Mouse (Mus musculus) E14TG2a.4 (cell line): ENCODE data around the gene Nup107.

Experiments used
- H3K27me3 ChIP-seq: 2 replicates; pipeline ENCODE4 v1.6.1; 2014; ENCODE audit warnings: low read length, control low read depth; ENCODE audit not compliant: insufficient read depth
- H3K36me3 ChIP-seq: 2 replicates; pipeline ENCODE4 v1.6.1; 2014; ENCODE audit warnings: low read length, control low read depth; ENCODE audit not compliant: insufficient read depth
- H3K4me1 ChIP-seq: replicated peaks from 2 replicates; pipeline ENCODE4 v1.6.1; 2014; ENCODE audit warnings: low read depth, low read length, control low read depth
- H3K4me3 ChIP-seq: replicated peaks from 2 replicates; pipeline ENCODE4 v1.5.1; 2014; ENCODE audit warnings: mild to moderate bottlenecking, low read length
- H3K9me3 ChIP-seq: 2 replicates; pipeline ENCODE4 v1.6.1; 2014; ENCODE audit warnings: low read length, control low read depth
- CTCF ChIP-seq: conservative IDR thresholded peaks from 2 replicates; pipeline ENCODE4 v1.5.1; 2014; ENCODE audit warnings: low read length
- NANOG ChIP-seq: IDR thresholded peaks from 2 replicates; pipeline ENCODE4 v1.6.1; 2014; ENCODE audit warnings: borderline replicate concordance, low read length, mixed read lengths
- POU5F1 ChIP-seq: IDR thresholded peaks from 2 replicates; pipeline ENCODE4 v1.6.1; 2014; ENCODE audit warnings: low read length, borderline replicate concordance

The Nup107 gene

DNA sequence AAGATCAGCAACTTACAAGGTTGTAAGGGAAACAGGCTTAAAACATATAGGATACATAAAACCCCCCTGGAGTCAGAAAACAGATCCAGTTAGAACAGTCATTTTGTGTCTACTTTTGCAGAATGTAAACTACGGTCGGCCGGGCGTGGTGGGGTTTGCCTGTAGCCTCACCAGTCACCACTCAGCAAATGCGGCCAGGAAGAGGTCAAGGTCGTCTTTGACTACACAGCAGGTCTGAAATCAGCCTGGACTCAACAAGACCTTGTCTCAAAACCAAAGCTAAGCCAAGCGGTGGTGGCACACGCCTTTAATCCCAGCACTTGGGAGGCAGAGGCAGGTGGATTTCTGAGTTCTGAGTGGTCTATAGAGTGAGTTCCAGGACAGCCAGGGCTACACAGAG is 19.1 kb upstream of the Nup107 start:
- Histone ChIP-seq H3K36me3 (peaks cover 44% of the 10 kb centered on the region), H3K9me3 (no peaks in the 10 kb centered on the region), H3K4me1 (peaks cover 72% of the 10 kb centered on the region), H3K4me3 (no peak overlapping the region), H3K27me3 (no peaks in the 10 kb centered on the region)
- no peak for TF ChIP-seq CTCF
- peak; percentile 28; the same call in 1 of the 2 replicates for TF ChIP-seq NANOG

DNA sequence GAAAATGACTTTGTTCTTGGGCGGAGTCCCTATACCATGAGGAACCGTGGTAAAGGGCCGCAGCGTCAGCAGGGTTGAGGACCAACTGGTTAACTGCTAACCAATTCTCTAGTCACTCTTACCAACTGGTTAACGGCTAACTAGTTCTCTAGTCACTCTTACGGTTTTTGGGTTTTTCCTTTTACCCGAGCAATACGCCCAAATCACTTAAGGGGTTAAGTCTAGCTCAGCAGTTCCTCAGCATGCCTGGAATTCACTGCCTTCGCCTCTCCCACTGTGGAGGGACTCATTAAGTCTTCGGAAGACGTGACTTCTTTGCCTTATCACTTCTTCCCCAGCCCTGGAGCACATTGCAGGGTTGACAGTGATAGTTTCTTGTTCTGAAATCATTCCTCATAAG is 18.0 kb upstream of the Nup107 start:
- Histone ChIP-seq H3K4me1 (peaks cover 83% of the 10 kb centered on the region), H3K9me3 (no peaks in the 10 kb centered on the region), H3K4me3 (0 out of 2 replicates have a peak overlapping the region, but pooled peaks have one; percentile 4), H3K27me3 (no peaks in the 10 kb centered on the region), H3K36me3 (peaks cover 33% of the 10 kb centered on the region)
- TF ChIP-seq CTCF: no peak
- TF ChIP-seq POU5F1: no peak
- TF ChIP-seq NANOG: no peak

DNA sequence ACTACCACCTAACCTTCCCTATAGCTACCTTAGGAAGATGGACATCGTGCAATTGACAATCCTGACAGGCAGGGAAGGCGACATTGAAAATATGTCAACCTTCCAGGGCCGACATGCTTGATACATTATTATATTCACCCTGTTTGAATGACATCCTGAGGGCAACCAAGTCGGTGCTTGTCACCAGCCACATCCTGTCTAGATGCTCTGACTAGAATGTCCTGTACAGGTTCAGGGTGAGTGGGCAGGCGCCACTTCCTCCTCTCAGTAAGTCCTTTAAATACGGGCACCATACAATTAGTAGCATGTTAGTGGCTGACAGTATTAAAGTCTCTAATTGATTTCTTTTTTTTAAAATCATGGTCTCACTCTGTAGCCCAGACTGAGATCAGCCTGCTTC is 15.6 kb upstream of the Nup107 start:
- H3K36me3 ChIP-seq: peaks cover 11% of the 10 kb centered on the region

DNA sequence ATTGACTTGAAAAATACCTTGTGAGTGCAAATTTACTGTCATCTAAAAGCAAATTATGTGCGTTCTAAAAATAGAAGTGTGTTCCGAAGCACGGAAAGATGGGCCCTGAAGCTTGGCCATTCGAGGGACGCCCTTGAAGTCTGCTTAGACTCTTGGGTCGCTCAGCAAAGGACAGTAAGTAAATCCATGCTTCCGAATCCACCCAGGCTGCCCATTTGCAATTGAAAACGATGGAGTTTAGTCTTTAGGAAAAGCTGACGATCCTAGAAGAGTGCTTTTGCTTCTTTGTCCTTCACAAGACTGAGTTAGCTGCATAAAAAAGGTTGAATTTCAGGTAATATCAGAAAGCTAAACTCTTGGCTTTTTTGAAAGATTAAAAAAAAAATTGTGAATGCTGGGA is 13.4 kb upstream of the Nup107 start:
- no peaks in the 10 kb centered on the region for H3K27me3 ChIP-seq
- 0 out of 2 replicates have a peak, but pooled peaks cover under 1% of the 10 kb centered on the region for H3K36me3 ChIP-seq
- H3K9me3 ChIP-seq: no peaks in the 10 kb centered on the region
- peak overlapping the region; percentile 27 for H3K4me3 ChIP-seq
- peaks cover 79% of the 10 kb centered on the region for H3K4me1 ChIP-seq
- peak; percentile 78; the same call in 1 of the 2 replicates for TF ChIP-seq NANOG
- TF ChIP-seq CTCF: no peak
- TF ChIP-seq POU5F1: no peak

More for the DNA sequence above, 15.6 kb upstream of the Nup107 start:
- Histone ChIP-seq H3K9me3 (no peaks in the 10 kb centered on the region), H3K4me1 (peaks cover 100% of the 10 kb centered on the region), H3K4me3 (no peak overlapping the region), H3K27me3 (no peaks in the 10 kb centered on the region)
- TF ChIP-seq POU5F1 (no peak), CTCF (no peak), NANOG (no peak)

DNA sequence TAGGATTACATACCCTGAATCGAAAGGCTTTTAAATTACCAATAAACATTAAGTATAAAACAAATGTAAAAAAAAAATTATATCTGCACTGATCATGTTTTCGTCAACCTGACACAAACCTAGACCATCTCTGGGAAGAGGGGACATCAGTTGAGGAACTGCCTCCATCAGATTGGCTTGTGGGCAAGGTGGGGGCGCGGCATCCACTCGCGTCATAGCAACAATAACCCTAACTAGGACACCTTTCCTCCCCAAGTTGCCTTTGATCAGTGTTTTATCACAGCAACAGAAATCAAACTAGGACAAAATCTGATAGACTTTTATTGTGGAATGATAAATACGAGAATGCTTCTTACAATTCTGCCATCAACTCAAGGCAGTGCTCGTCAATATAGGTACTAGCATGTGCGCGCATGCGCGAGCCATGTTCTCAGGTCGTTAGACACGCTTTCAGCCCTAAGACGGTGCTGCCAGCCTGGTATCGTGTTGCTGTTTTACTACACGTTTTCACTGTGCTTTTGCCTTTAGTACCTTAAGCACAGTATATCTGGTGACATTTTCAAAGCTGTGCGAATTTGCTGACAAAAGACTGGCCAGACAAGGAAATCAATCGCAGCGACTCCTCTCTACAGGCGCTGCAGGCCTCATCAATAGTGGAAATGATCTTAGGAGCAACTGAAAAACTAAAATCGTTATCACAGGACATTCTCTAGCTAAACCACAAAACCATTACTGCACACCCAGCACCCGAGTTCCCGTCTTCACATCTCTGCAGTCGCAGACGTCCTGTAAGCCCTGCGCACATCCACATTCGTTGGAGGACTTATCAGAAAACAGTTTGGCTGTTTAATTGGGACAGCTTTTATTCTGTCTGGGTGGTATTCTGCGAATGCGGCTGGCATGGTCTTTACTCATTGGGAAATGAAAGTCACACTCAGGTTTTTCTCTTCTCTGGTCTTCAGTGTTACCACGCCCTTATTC is 11.7 kb upstream of the Nup107 start:
- 0 out of 2 replicates have a peak overlapping the region, but pooled peaks have one; percentile 1 for H3K4me3 ChIP-seq
- H3K36me3 ChIP-seq: no peaks in the 10 kb centered on the region
- no peaks in the 10 kb centered on the region for H3K27me3 ChIP-seq
- no peak for TF ChIP-seq NANOG
- TF ChIP-seq POU5F1: no peak
- TF ChIP-seq CTCF: no peak
- H3K4me1 ChIP-seq: peaks cover 61% of the 10 kb centered on the region
- no peaks in the 10 kb centered on the region for H3K9me3 ChIP-seq

DNA sequence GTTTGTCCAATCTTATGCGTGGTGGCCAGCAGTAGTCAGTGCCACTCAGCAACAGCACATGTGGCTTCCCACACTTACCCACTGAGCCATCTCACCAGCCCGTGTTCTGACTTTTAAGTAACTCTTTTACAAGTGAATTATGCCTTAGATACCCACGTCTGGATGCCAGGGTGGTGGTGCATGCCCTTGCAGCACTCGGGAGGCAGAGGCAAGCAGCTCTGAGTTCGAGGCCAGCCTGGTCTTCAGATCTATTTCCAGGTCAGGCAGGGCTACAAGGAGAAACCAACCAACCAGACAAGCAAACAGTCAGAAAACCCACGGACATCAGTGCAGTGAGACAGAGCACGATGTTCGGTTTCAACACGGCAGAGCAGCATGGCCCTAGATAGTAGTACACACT is 9.4 kb upstream of the Nup107 start:
- TF ChIP-seq NANOG: no peak
- TF ChIP-seq POU5F1: no peak
- TF ChIP-seq CTCF: no peak
- Histone ChIP-seq H3K4me3 (no peak overlapping the region), H3K27me3 (no peaks in the 10 kb centered on the region), H3K9me3 (no peaks in the 10 kb centered on the region), H3K36me3 (no peaks in the 10 kb centered on the region), H3K4me1 (peaks cover 52% of the 10 kb centered on the region)

DNA sequence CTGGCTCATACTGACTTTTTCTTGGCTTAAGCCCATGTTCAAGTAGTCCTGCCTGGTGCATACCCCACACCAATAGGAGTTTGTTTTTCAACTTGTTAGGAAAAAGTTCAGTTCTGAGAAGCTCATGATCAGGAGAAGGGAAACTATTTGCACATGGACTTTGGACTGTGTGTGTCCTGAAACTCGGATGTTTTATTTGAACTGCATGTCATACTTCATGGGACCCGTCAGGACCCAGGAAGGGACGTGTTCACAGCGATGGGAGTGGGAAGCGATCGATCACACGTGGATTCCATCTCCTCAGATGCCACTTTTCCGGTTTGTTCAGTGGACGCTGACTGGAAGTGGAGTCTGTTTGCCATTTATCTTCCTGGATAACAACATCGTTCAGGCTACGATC is 7.3 kb upstream of the Nup107 start:
- Histone ChIP-seq H3K27me3 (no peaks in the 10 kb centered on the region), H3K4me1 (peaks cover 41% of the 10 kb centered on the region), H3K9me3 (no peaks in the 10 kb centered on the region), H3K4me3 (no peak overlapping the region), H3K36me3 (no peaks in the 10 kb centered on the region)
- TF ChIP-seq POU5F1 (no peak), NANOG (no peak), CTCF (no peak)

DNA sequence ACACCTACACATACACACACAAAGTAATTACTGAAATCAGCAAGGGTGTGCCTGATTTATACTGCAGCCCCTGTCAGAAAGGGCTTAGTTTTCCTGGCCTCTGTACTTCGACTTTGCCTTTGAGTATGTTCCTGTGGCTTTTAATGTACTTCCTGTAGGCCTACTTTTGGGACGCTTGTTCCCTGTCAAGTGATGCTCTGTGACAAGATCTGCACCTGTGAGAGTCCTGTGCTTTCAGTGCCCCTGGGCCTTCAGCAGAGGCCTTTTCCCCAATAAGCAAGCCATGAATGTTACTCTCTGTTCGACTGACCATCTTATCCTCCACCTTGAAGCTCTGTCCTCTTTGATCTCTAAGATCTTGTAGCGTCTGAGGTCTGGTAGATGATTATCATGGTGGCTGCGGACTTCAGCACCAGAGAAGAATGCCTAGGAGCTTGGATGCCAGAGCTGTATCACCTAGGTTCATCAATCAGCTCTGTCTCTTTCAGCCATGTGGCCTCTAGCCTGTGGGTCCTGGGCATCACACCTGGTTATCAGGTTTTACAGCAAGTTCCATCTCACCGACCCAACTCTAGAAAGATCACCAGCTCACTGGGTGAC is 6.0 kb upstream of the Nup107 start:
- Histone ChIP-seq H3K4me3 (no peak overlapping the region), H3K36me3 (no peaks in the 10 kb centered on the region), H3K9me3 (no peaks in the 10 kb centered on the region), H3K27me3 (no peaks in the 10 kb centered on the region), H3K4me1 (peaks cover 41% of the 10 kb centered on the region)
- TF ChIP-seq CTCF: no peak
- no peak for TF ChIP-seq NANOG
- TF ChIP-seq POU5F1: no peak
